Mouse (Mus musculus) urinary bladder, adult 2 months (tissue): ENCODE data around the gene Cry2. TPM values are rescaled to one million over a fixed set of nuclear protein-coding genes. Genes with fewer than 3 reads are reported as not detected.

Experiments
- DNase-seq: peaks from one replicate; pipeline ENCODE4 v3.0.0; 2022; ENCODE audit warnings: low spot score
- polyA plus RNA-seq: library from polyadenylated mRNA; depleted of rRNA; stranded (reverse); fragments of >200 nt; gene quantifications from 2 replicates; pipeline ENCODE4 v1.2.3, GENCODE M21; 2012

Gene Cry2
- polyA plus RNA-seq, 1 experiment, result 36.7 TPM

GRCm38 (mm10) chr2:92388891-92389641, 44.8 kb downstream of the Cry2 start:
- peak; percentile 62 for DNase-seq

- DNase-seq, result no peak
These were observed 45.7 kb downstream of the Cry2 start for GRCm38 (mm10) chr2:92388081-92388517.

GRCm38 (mm10) chr2:92387646-92388045, 46.2 kb downstream of the Cry2 start:
- DNase-seq, result no peak

GRCm38 (mm10) chr2:92386821-92387570, 46.8 kb downstream of the Cry2 start:
- DNase-seq, result no peak

GRCm38 (mm10) chr2:92385113-92386051, 48.5 kb downstream of the Cry2 start:
- DNase-seq, result no peak

GRCm38 (mm10) chr2:92384101-92384500, 49.7 kb downstream of the Cry2 start:
- no peak for DNase-seq

GRCm38 (mm10) chr2:92382759-92383158, 51.1 kb downstream of the Cry2 start:
- no peak for DNase-seq

GRCm38 (mm10) chr2:92381901-92382588, 51.8 kb downstream of the Cry2 start, which contains the start of gene 1700029I15Rik:
TSS of gene 1700029I15Rik (plus strand) at chr2:92382538.
- no peak for DNase-seq

GRCm38 (mm10) chr2:92381161-92381560, 52.7 kb downstream of the Cry2 start:
- DNase-seq, result no peak

- DNase-seq, result no peak
These were observed 53.3 kb downstream of the Cry2 start for GRCm38 (mm10) chr2:92380495-92381050.

- DNase-seq, result no peak
These were observed 53.9 kb downstream of the Cry2 start for GRCm38 (mm10) chr2:92379783-92380494.

GRCm38 (mm10) chr2:92377320-92377719, 56.5 kb downstream of the Cry2 start:
- DNase-seq, result no peak

GRCm38 (mm10) chr2:92376300-92376699, 57.5 kb downstream of the Cry2 start:
- DNase-seq, result no peak

GRCm38 (mm10) chr2:92375788-92376187, 58.1 kb downstream of the Cry2 start:
- no peak for DNase-seq

- peak; percentile 87 for DNase-seq
These were observed 58.7 kb downstream of the Cry2 start for GRCm38 (mm10) chr2:92375099-92375623.

- DNase-seq, result no peak
These were observed 59.3 kb downstream of the Cry2 start, which contains the start of the genes Pex16 and Large2 for GRCm38 (mm10) chr2:92374514-92374913. TSS of gene Pex16 (plus strand) at chr2:92374676. TSS of gene Large2 (minus strand) at chr2:92374869.

GRCm38 (mm10) chr2:92373437-92373813, 60.4 kb downstream of the Cry2 start:
- DNase-seq, result no peak

- no peak for DNase-seq
These were observed 60.9 kb downstream of the Cry2 start for GRCm38 (mm10) chr2:92372767-92373436.

GRCm38 (mm10) chr2:92371971-92372690, 61.7 kb downstream of the Cry2 start:
- DNase-seq, result no peak
